Mouse (Mus musculus): ENCODE measurements around the gene Ccni.

Ccni gene

GRCm38 (mm10) chr5:93139350-93139749, 66.9 kb downstream of the Ccni start:
- no peak for DNase-seq (ENCODE audit: extremely low spot score, low read depth, low spot score)

- no peak for DNase-seq (ENCODE audit: extremely low spot score, low read depth, low spot score)
Observed at GRCm38 (mm10) chr5:93136956-93137586, 69.2 kb downstream of the Ccni start.

GRCm38 (mm10) chr5:93135368-93136107, 70.8 kb downstream of the Ccni start:
- DNase-seq (ENCODE audit: extremely low spot score, low read depth, low spot score): no peak

- DNase-seq (ENCODE audit: extremely low spot score, low read depth, low spot score): no peak
Observed at GRCm38 (mm10) chr5:93133445-93134244, 72.7 kb downstream of the Ccni start.

Data from hindlimb bud, embryonic 11.5 days (tissue).